Mouse (Mus musculus): ENCODE results near the gene 5730455P16Rik. TPM values are rescaled to one million over a fixed set of nuclear protein-coding genes. Genes with fewer than 3 reads are reported as not detected.
"Not testable (repeated sequence)": the region's sequence is repeated elsewhere in the genome, so short reads cannot be mapped to it uniquely, and the experiment has no call there.

5730455P16Rik gene
- polyA plus RNA-seq, 1 experiment = 3.5 TPM

- TF ChIP-seq CTCF (IDR thresholded peaks at IDR 0.05; ENCODE audit: extremely low read depth, insufficient read depth, insufficient read length, insufficient replicate concordance) (no peak), POLR2A (IDR thresholded peaks at IDR 0.05; ENCODE audit: low read depth, low read length) (no peak)
- Histone ChIP-seq H3K4me3 (ENCODE audit: extremely low read depth, insufficient read depth, insufficient read length) (no peak overlapping the region), H3K27me3 (ENCODE audit: control insufficient read depth, insufficient read depth, low read length) (no peaks in the 10 kb centered on the region), H3K4me1 (ENCODE audit: control insufficient read depth, insufficient read depth, insufficient read length) (no peaks in the 10 kb centered on the region), H3K27ac (ENCODE audit: insufficient read depth, low read length) (no peak overlapping the region), H3K36me3 (ENCODE audit: control insufficient read depth, insufficient read depth, low read length) (no peaks in the 10 kb centered on the region)
- WGBS = 96% methylated on average over 1 of the region's 1 CpGs
- no peak for DNase-seq (ENCODE audit: low read depth in 1 of 2, low spot score in 2 of 2)
Observed at GRCm38 (mm10) chr11:80419743-80420142, 41.9 kb upstream of the 5730455P16Rik start.

GRCm38 (mm10) chr11:80417085-80417484 lies 39.3 kb upstream of the 5730455P16Rik start:
- H3K27me3 ChIP-seq (ENCODE audit: control insufficient read depth, insufficient read depth, low read length) = no peaks in the 10 kb centered on the region
- 82% methylated on average over 5 of the region's 5 CpGs for WGBS
- DNase-seq (ENCODE audit: low read depth in 1 of 2, low spot score in 2 of 2) = no peak

GRCm38 (mm10) chr11:80410377-80410776 lies 32.5 kb upstream of the 5730455P16Rik start:
- H3K36me3 ChIP-seq (ENCODE audit: control insufficient read depth, insufficient read depth, low read length) = peaks cover 8% of the 10 kb centered on the region
- DNase-seq (ENCODE audit: low read depth in 1 of 2, low spot score in 2 of 2) = no peak
- no peaks in the 10 kb centered on the region for H3K27me3 ChIP-seq (ENCODE audit: control insufficient read depth, insufficient read depth, low read length)
- H3K27ac ChIP-seq (ENCODE audit: insufficient read depth, low read length) = no peak overlapping the region
- no peaks in the 10 kb centered on the region for H3K4me1 ChIP-seq (ENCODE audit: control insufficient read depth, insufficient read depth, insufficient read length)
- no peak overlapping the region for H3K4me3 ChIP-seq (ENCODE audit: extremely low read depth, insufficient read depth, insufficient read length)
- 83% methylated on average over 2 of the region's 2 CpGs for WGBS
- no peak for TF ChIP-seq POLR2A (IDR thresholded peaks at IDR 0.05; ENCODE audit: low read depth, low read length)
- TF ChIP-seq CTCF (IDR thresholded peaks at IDR 0.05; ENCODE audit: extremely low read depth, insufficient read depth, insufficient read length, insufficient replicate concordance) = no peak

More at GRCm38 (mm10) chr11:80417085-80417484, 39.3 kb upstream of the 5730455P16Rik start:
- no peak overlapping the region for H3K4me3 ChIP-seq (ENCODE audit: extremely low read depth, insufficient read depth, insufficient read length)
- TF ChIP-seq POLR2A (IDR thresholded peaks at IDR 0.05; ENCODE audit: low read depth, low read length) (no peak), CTCF (IDR thresholded peaks at IDR 0.05; ENCODE audit: extremely low read depth, insufficient read depth, insufficient read length, insufficient replicate concordance) (no peak)
- H3K4me1 ChIP-seq (ENCODE audit: control insufficient read depth, insufficient read depth, insufficient read length) = no peaks in the 10 kb centered on the region
- H3K36me3 ChIP-seq (ENCODE audit: control insufficient read depth, insufficient read depth, low read length) = no peaks in the 10 kb centered on the region
- no peak overlapping the region for H3K27ac ChIP-seq (ENCODE audit: insufficient read depth, low read length)

GRCm38 (mm10) chr11:80407878-80408277 lies 30.0 kb upstream of the 5730455P16Rik start:
- DNase-seq (ENCODE audit: low read depth in 1 of 2, low spot score in 2 of 2); H3K4me1 ChIP-seq (ENCODE audit: control insufficient read depth, insufficient read depth, insufficient read length); H3K4me3 ChIP-seq (ENCODE audit: extremely low read depth, insufficient read depth, insufficient read length); H3K27ac ChIP-seq (ENCODE audit: insufficient read depth, low read length); H3K27me3 ChIP-seq (ENCODE audit: control insufficient read depth, insufficient read depth, low read length): not testable (repeated sequence)
- 94% methylated on average over 6 of the region's 6 CpGs for WGBS
- peaks cover 13% of the 10 kb centered on the region for H3K36me3 ChIP-seq (ENCODE audit: control insufficient read depth, insufficient read depth, low read length)

- no peaks in the 10 kb centered on the region for H3K4me1 ChIP-seq (ENCODE audit: control insufficient read depth, insufficient read depth, insufficient read length)
- H3K36me3 ChIP-seq (ENCODE audit: control insufficient read depth, insufficient read depth, low read length) = peaks cover 45% of the 10 kb centered on the region
- no peak overlapping the region for H3K4me3 ChIP-seq (ENCODE audit: extremely low read depth, insufficient read depth, insufficient read length)
- no peak for DNase-seq (ENCODE audit: low read depth in 1 of 2, low spot score in 2 of 2)
- 97% methylated on average over 4 of the region's 4 CpGs for WGBS
- no peak for TF ChIP-seq CTCF (IDR thresholded peaks at IDR 0.05; ENCODE audit: extremely low read depth, insufficient read depth, insufficient read length, insufficient replicate concordance)
- TF ChIP-seq POLR2A (IDR thresholded peaks at IDR 0.05; ENCODE audit: low read depth, low read length) = no peak
- H3K27me3 ChIP-seq (ENCODE audit: control insufficient read depth, insufficient read depth, low read length) = no peaks in the 10 kb centered on the region
- H3K27ac ChIP-seq (ENCODE audit: insufficient read depth, low read length) = no peak overlapping the region
Observed at GRCm38 (mm10) chr11:80396617-80397016, 18.8 kb upstream of the 5730455P16Rik start.

- Histone ChIP-seq H3K4me3 (ENCODE audit: extremely low read depth, insufficient read depth, insufficient read length) (no peak overlapping the region), H3K27me3 (ENCODE audit: control insufficient read depth, insufficient read depth, low read length) (no peaks in the 10 kb centered on the region), H3K4me1 (ENCODE audit: control insufficient read depth, insufficient read depth, insufficient read length) (no peaks in the 10 kb centered on the region), H3K27ac (ENCODE audit: insufficient read depth, low read length) (no peak overlapping the region), H3K36me3 (ENCODE audit: control insufficient read depth, insufficient read depth, low read length) (peaks cover 47% of the 10 kb centered on the region)
- TF ChIP-seq CTCF (IDR thresholded peaks at IDR 0.05; ENCODE audit: extremely low read depth, insufficient read depth, insufficient read length, insufficient replicate concordance) (no peak), POLR2A (IDR thresholded peaks at IDR 0.05; ENCODE audit: low read depth, low read length) (no peak)
- 93% methylated on average over 3 of the region's 3 CpGs for WGBS
- DNase-seq (ENCODE audit: low read depth in 1 of 2, low spot score in 2 of 2) = no peak
Observed at GRCm38 (mm10) chr11:80395930-80396329, 18.1 kb upstream of the 5730455P16Rik start.

- no peak for DNase-seq (ENCODE audit: low read depth in 1 of 2, low spot score in 2 of 2)
- Histone ChIP-seq H3K4me3 (ENCODE audit: extremely low read depth, insufficient read depth, insufficient read length) (no peak overlapping the region), H3K27ac (ENCODE audit: insufficient read depth, low read length) (no peak overlapping the region), H3K4me1 (ENCODE audit: control insufficient read depth, insufficient read depth, insufficient read length) (no peaks in the 10 kb centered on the region), H3K27me3 (ENCODE audit: control insufficient read depth, insufficient read depth, low read length) (no peaks in the 10 kb centered on the region), H3K36me3 (ENCODE audit: control insufficient read depth, insufficient read depth, low read length) (peaks cover 49% of the 10 kb centered on the region)
- no peak for TF ChIP-seq CTCF (IDR thresholded peaks at IDR 0.05; ENCODE audit: extremely low read depth, insufficient read depth, insufficient read length, insufficient replicate concordance)
- no peak for TF ChIP-seq POLR2A (IDR thresholded peaks at IDR 0.05; ENCODE audit: low read depth, low read length)
- 90% methylated on average over 2 of the region's 2 CpGs for WGBS
Observed at GRCm38 (mm10) chr11:80391407-80392120, 13.7 kb upstream of the 5730455P16Rik start.
